Mouse (Mus musculus) midbrain, embryonic 12.5 days (tissue): ENCODE measurements at regions not wholly inside any gene's neighbourhood (a gene's known extent, or its start where the extent isn't known, plus 50 kb on each side); places are given as distances from the start of the nearest gene placed in this dataset.

Experiments used
- ATAC-seq: fragments of 200-750 bp; cut with Nextera tagmentation; 2 replicates; pipeline ENCODE4 v1.8.0; 2017; ENCODE audit warnings: low read depth, moderate TSS enrichment, moderate library complexity; ENCODE audit not compliant: low FRiP score
- H3K27ac ChIP-seq: fragments of 300-500 bp; sonication (generic); replicated peaks from 2 replicates; pipeline ENCODE4 v1.5.1; 2016; ENCODE audit warnings: mild to moderate bottlenecking
- H3K27me3 ChIP-seq: fragments of 300-500 bp; sonication (generic); 2 replicates; pipeline ENCODE4 v1.6.1; 2016; ENCODE audit warnings: mild to moderate bottlenecking
- H3K36me3 ChIP-seq: fragments of 300-500 bp; sonication (generic); 2 replicates; pipeline ENCODE4 v1.6.1; 2016
- H3K4me1 ChIP-seq: fragments of 300-500 bp; sonication (generic); 2 replicates; pipeline ENCODE4 v1.6.1; 2016
- H3K4me2 ChIP-seq: fragments of 300-500 bp; sonication (generic); replicated peaks from 2 replicates; pipeline ENCODE4 v1.6.1; 2016; ENCODE audit warnings: mild to moderate bottlenecking, moderate library complexity
- H3K4me3 ChIP-seq: fragments of 300-500 bp; sonication (generic); 2 replicates; pipeline ENCODE4 v1.5.1; 2016; ENCODE audit warnings: mild to moderate bottlenecking
- H3K9ac ChIP-seq: fragments of 300-500 bp; sonication (generic); replicated peaks from 2 replicates; pipeline ENCODE4 v1.6.1; 2016; ENCODE audit warnings: mild to moderate bottlenecking, moderate library complexity
- H3K9me3 ChIP-seq: fragments of 300-500 bp; sonication (generic); 2 replicates; pipeline ENCODE4 v1.6.1; 2016; ENCODE audit warnings: mild to moderate bottlenecking
- whole genome bisulfite sequencing: fragments of 180-500 bp; shearing (Covaris S2); methylation state at CpG from one replicate; pipeline ENCODE4 v1.1.7; 2016; 5-methylcytosine and 5-hydroxymethylcytosine counted together

- Histone ChIP-seq H3K4me1 (peaks cover 6% of the 10 kb centered on the region), H3K27me3 (no peaks in the 10 kb centered on the region), H3K9ac (no peak overlapping the region), H3K4me3 (no peak overlapping the region), H3K36me3 (no peaks in the 10 kb centered on the region), H3K27ac (no peak overlapping the region), H3K9me3 (no peaks in the 10 kb centered on the region), H3K4me2 (no peak overlapping the region)
- WGBS, result 78% methylated on average over 14 of the region's 14 CpGs
- no peak for ATAC-seq
Measured at GRCm38 (mm10) chr4:62870391-62870983, 94.9 kb upstream of the Zfp618 start.

GRCm38 (mm10) chr4:62872562-62872961, 92.8 kb upstream of the Zfp618 start:
- Histone ChIP-seq H3K9me3 (no peaks in the 10 kb centered on the region), H3K36me3 (no peaks in the 10 kb centered on the region), H3K4me1 (peaks cover 6% of the 10 kb centered on the region), H3K27ac (no peak overlapping the region), H3K27me3 (no peaks in the 10 kb centered on the region), H3K9ac (no peak overlapping the region), H3K4me2 (no peak overlapping the region), H3K4me3 (no peak overlapping the region)
- ATAC-seq, result no peak
- WGBS, result 87% methylated on average over 10 of the region's 10 CpGs

GRCm38 (mm10) chr4:62873986-62874385, 91.4 kb upstream of the Zfp618 start:
- Histone ChIP-seq H3K9ac (no peak overlapping the region), H3K27ac (no peak overlapping the region), H3K9me3 (no peaks in the 10 kb centered on the region), H3K27me3 (no peaks in the 10 kb centered on the region), H3K36me3 (no peaks in the 10 kb centered on the region), H3K4me1 (peaks cover 6% of the 10 kb centered on the region), H3K4me2 (no peak overlapping the region), H3K4me3 (no peak overlapping the region)
- 82% methylated on average over 12 of the region's 12 CpGs for WGBS
- no peak for ATAC-seq

- no peak for ATAC-seq
- Histone ChIP-seq H3K4me3 (no peak overlapping the region), H3K36me3 (no peaks in the 10 kb centered on the region), H3K9ac (no peak overlapping the region), H3K4me1 (no peaks in the 10 kb centered on the region), H3K27ac (no peak overlapping the region), H3K9me3 (no peaks in the 10 kb centered on the region), H3K4me2 (no peak overlapping the region), H3K27me3 (no peaks in the 10 kb centered on the region)
- WGBS, result 82% methylated on average over 7 of the region's 7 CpGs
Measured at GRCm38 (mm10) chr4:62878063-62878462, 87.3 kb upstream of the Zfp618 start.

GRCm38 (mm10) chr4:62878927-62879326, 86.4 kb upstream of the Zfp618 start:
- H3K4me3 ChIP-seq, result no peak overlapping the region
- no peaks in the 10 kb centered on the region for H3K27me3 ChIP-seq
- ATAC-seq, result no peak
- H3K4me1 ChIP-seq, result no peaks in the 10 kb centered on the region
- no peak overlapping the region for H3K27ac ChIP-seq
- H3K4me2 ChIP-seq, result no peak overlapping the region
- no peaks in the 10 kb centered on the region for H3K9me3 ChIP-seq
- no peak overlapping the region for H3K9ac ChIP-seq
- 95% methylated on average over 3 of the region's 3 CpGs for WGBS
- H3K36me3 ChIP-seq, result no peaks in the 10 kb centered on the region

- H3K27me3 ChIP-seq, result no peaks in the 10 kb centered on the region
- H3K4me2 ChIP-seq, result no peak overlapping the region
- no peaks in the 10 kb centered on the region for H3K9me3 ChIP-seq
- no peak overlapping the region for H3K27ac ChIP-seq
- ATAC-seq, result no peak
- no peaks in the 10 kb centered on the region for H3K4me1 ChIP-seq
- H3K4me3 ChIP-seq, result no peak overlapping the region
- WGBS, result 83% methylated on average over 10 of the region's 11 CpGs
- no peaks in the 10 kb centered on the region for H3K36me3 ChIP-seq
- H3K9ac ChIP-seq, result no peak overlapping the region
Measured at GRCm38 (mm10) chr4:62881824-62882223, 83.5 kb upstream of the Zfp618 start.

GRCm38 (mm10) chr4:62882276-62882675, 83.1 kb upstream of the Zfp618 start:
- Histone ChIP-seq H3K4me3 (no peak overlapping the region), H3K4me2 (no peak overlapping the region), H3K36me3 (no peaks in the 10 kb centered on the region), H3K9me3 (no peaks in the 10 kb centered on the region), H3K4me1 (no peaks in the 10 kb centered on the region), H3K27ac (no peak overlapping the region), H3K9ac (no peak overlapping the region), H3K27me3 (no peaks in the 10 kb centered on the region)
- WGBS, result 81% methylated on average over 8 of the region's 8 CpGs
- no peak for ATAC-seq

GRCm38 (mm10) chr4:62888736-62889135, 76.6 kb upstream of the Zfp618 start:
- H3K27ac ChIP-seq, result no peak overlapping the region
- 0 out of 2 replicates have a peak, but pooled peaks cover 5% of the 10 kb centered on the region for H3K27me3 ChIP-seq
- H3K36me3 ChIP-seq, result no peaks in the 10 kb centered on the region
- ATAC-seq, result no peak
- H3K4me2 ChIP-seq, result no peak overlapping the region
- H3K4me1 ChIP-seq, result peaks cover 6% of the 10 kb centered on the region; the same call in 1 of the 2 replicates
- H3K9me3 ChIP-seq, result no peaks in the 10 kb centered on the region
- H3K4me3 ChIP-seq, result no peak overlapping the region
- H3K9ac ChIP-seq, result no peak overlapping the region
- 86% methylated on average over 7 of the region's 7 CpGs for WGBS

- Histone ChIP-seq H3K27ac (no peak overlapping the region), H3K9me3 (no peaks in the 10 kb centered on the region), H3K36me3 (no peaks in the 10 kb centered on the region), H3K4me3 (no peak overlapping the region), H3K4me2 (no peak overlapping the region), H3K9ac (no peak overlapping the region), H3K27me3 (0 out of 2 replicates have a peak, but pooled peaks cover 5% of the 10 kb centered on the region), H3K4me1 (peaks cover 6% of the 10 kb centered on the region; the same call in 1 of the 2 replicates)
- WGBS, result 45% methylated on average over 4 of the region's 4 CpGs
- ATAC-seq, result no peak
Measured at GRCm38 (mm10) chr4:62889708-62890107, 75.7 kb upstream of the Zfp618 start.

GRCm38 (mm10) chr4:62890588-62891580, 74.5 kb upstream of the Zfp618 start:
- H3K4me2 ChIP-seq, result no peak overlapping the region
- ATAC-seq, result no peak

GRCm38 (mm10) chr4:62912891-62913290, 52.5 kb upstream of the Zfp618 start:
- no peaks in the 10 kb centered on the region for H3K27me3 ChIP-seq
- no peak overlapping the region for H3K4me3 ChIP-seq
- H3K4me1 ChIP-seq, result no peaks in the 10 kb centered on the region
- H3K4me2 ChIP-seq, result no peak overlapping the region
- H3K9me3 ChIP-seq, result no peaks in the 10 kb centered on the region
- no peak overlapping the region for H3K27ac ChIP-seq
- no peak overlapping the region for H3K9ac ChIP-seq
- no peak for ATAC-seq
- H3K36me3 ChIP-seq, result no peaks in the 10 kb centered on the region
- WGBS, result 90% methylated on average over 4 of the region's 4 CpGs

More at GRCm38 (mm10) chr4:62890588-62891580, 74.5 kb upstream of the Zfp618 start:
- Histone ChIP-seq H3K4me3 (no peak overlapping the region), H3K27ac (no peak overlapping the region), H3K4me1 (peaks cover 6% of the 10 kb centered on the region; the same call in 1 of the 2 replicates), H3K27me3 (0 out of 2 replicates have a peak, but pooled peaks cover 5% of the 10 kb centered on the region), H3K9ac (no peak overlapping the region), H3K9me3 (no peaks in the 10 kb centered on the region), H3K36me3 (no peaks in the 10 kb centered on the region)
- WGBS, result 41% methylated on average over 21 of the region's 21 CpGs
